Mouse (Mus musculus): ENCODE measurements around the gene Tgm6.

The Tgm6 gene

DNA sequence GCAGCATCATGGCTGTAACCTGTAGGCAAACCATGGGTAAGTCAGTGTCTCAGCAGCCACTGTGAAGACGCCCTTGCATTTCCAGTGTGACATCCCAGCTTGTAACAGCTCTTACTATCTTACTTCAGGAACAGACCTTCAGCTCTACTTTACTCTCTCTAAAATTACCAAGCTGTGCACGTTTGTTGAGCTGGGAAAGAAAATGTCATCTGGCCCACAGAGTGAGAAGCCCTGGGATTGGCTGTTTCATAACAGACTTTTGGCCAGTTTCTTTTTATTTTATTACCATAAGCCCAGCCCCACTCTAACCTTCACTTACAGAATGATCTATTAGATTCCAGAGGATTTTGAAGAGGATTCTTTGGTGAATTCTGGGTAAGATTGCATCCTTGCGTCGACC, at the start of gene Tgm6:
Tgm6 (plus strand) TSS at position 301 of the 400 bp plus-strand sequence.
- DNase-seq (ENCODE audit: low read depth, low spot score), result no peak

DNA sequence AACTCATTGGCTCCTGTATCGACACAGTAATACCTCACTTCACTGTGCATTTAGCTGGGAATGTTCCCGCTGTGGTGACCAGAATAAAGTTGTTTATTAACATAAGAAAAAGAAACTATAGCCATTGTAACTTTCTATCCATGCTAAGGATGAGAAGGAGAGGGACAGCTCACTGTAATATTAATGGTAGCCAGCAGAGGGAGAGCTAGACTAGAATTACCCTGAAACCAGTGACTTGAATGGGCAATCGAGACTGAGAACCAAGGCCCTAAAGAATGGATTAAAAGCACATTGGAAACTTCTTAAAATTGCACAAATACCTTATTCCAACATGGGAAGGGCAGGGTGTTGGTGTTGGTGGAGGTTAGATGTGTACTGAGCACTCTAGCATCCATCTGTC, 44.0 kb upstream of the Tgm6 start:
- peak; percentile 58 for DNase-seq (ENCODE audit: low read depth, low spot score)

DNA sequence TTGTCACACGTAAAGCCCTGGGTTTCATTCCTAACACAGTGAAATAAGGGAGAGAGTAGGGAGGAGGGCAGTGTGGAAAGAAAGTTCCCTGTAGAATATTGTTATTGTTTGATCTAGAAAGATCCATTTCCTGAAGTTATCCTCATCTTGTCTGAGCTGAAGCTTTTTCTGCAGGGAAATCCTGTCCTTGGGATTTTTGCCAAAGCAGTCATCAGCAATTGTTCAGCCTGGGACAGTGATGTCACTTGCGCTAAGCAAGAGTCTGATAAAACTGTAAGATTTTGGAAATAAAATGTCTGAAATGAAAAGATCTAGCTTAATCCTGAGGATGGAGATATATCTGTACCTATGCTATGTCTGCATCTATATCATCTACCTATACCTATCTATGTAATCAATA, 41.8 kb upstream of the Tgm6 start:
- DNase-seq (ENCODE audit: low read depth, low spot score), result no peak

DNA sequence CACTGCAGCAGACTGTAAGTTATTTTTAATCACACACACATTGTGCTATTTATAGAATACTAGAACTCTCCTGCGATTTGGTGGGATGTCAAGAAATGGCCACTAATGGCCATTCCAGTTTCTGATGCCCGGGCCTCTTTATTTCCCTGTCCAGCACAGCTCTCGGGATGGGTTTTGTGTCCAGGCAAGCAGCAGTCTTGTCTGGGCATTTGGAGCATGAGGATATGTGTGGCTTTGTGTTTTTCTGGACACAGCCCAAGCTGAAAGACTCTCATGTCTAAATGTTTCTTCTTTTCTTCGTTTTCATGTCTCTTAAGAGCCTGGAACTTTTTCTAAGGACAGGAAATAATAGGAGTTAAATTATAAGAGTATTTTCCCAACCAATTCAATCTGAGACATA, 588 bp downstream of the Tgm6 start:
- DNase-seq (ENCODE audit: low read depth, low spot score), result no peak

DNA sequence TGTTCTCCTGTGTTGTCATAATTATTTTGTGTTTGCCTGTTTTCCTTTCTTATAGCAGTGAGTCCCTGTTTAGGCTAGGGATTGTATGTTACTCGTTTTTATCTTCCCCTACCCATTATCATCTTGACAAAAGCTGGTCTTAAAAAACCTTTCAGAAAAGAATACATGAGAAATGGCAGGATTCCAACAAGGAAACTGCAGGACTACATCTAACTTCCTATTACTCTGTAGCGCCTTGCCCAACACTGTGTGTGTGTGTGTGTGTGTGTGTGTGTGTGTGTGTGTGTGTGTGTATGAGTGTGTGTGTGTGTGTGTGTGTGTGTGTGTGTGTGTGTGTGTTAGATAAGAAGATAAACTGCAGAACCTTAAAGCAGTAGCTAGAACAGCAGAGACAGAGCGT, 1.2 kb downstream of the Tgm6 start:
- DNase-seq (ENCODE audit: low read depth, low spot score), result no peak

DNA sequence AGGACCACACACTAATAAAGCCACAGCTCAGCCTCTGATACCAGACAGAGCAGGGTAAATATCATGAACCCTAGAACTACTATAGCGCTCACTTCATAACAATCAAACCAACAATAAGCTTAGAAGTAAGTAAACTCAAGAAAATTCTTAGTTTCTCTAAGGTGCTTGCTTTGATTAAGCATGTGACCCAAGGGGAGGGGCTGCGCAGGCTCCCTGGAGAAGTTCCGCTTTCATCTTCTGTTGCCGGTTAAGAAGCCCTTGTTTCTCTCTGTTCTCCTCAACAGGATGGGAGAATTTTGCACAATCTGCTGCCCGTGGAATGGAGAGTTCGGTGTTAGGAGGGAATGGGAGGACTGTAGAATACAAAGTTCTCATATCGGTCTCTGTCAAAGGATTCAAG, 6.4 kb downstream of the Tgm6 start:
- no peak for DNase-seq (ENCODE audit: low read depth, low spot score)

DNA sequence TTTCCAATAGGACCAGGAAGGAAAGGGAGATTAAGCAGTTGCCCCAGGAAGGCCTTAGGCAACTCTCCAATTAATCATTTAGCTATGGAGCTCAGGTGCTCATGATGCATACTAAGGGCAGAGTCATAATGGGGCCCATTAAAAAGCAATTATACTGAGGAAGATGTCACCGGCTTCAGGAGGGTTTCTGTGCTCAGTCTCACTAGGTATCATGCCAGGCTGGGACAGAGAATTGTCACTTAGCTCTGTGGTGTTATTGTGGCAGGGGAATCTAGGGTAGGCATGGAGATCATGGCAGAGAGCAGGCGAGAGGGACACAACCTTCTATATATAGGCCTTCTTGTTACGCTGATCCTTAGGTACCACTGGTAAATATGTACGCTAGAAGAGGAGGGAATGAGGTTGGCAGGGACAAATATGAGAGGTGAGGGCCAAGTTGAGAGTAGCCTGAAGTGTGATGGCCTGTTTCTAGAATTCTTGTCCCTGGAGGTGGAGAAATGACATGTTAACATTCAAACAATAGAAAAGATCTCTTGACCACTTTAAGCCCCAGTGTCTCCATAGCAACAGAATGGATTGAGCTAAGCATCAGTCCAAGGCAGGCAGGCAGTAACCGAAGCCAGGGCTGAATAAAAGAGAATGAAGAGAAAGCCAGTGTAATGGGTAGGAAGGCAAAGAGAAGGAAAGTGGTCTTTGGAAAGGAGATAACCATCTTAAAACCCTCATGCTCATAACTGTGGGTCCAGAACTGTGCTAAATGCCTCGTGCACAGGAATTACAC, 13.3 kb downstream of the Tgm6 start:
- DNase-seq (ENCODE audit: low read depth, low spot score), result no peak

DNA sequence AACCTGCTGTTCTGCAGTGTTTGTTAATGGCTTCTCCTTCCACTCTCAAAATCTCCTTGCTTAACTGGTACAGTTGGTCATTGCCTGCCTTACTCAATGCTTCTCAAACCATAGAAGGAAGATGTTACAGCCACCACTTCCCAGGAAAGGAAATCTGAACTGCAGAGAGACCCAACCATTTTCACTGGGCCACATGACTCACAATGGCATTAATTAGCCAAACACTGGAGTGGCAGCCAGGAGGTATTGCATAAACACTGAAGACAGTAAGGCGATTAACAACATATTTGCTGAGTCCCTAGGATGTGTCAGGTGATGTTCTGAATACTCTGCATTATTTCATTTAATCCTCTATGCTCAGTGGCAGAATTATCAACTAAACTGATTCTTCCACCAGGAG, 13.9 kb downstream of the Tgm6 start:
- DNase-seq (ENCODE audit: low read depth, low spot score), result no peak

DNA sequence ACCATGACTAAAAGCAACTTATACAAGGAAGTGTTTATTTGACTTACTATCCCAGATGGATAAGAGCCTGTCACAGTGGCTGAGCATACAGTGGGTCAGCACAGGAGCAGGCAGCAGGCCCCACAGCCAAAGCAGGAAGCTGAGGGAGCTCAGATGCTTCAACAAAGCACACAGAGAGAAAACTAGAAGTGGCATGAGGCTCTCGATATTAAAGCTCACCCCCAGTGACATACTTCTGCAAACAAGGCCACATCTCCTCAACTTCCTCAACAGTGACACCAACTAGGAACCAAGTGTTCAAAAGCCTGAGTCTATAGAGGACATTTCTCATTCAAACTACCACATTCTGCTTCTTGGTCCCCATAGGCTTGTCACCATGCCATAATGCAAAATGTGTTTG, 17.5 kb downstream of the Tgm6 start:
- DNase-seq (ENCODE audit: low read depth, low spot score), result no peak

DNA sequence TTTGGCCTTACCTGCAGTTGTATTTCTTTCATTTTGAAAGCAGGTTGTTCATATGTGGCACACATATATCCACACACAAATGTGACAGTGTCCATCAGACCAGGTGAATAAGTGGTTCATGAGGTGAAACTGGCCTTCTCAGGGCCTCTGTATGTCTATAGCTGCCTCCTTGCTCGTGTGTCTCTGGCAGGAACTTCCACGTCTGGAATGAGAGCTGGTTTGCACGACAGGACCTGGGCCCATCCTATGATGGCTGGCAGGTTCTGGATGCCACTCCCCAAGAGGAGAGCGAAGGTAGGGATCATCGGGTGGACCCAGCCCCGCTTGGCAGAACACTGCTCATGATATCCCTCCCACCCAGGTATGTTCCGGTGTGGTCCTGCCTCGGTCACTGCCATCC, 30.8 kb downstream of the Tgm6 start:
- DNase-seq (ENCODE audit: low read depth, low spot score), result no peak

DNA sequence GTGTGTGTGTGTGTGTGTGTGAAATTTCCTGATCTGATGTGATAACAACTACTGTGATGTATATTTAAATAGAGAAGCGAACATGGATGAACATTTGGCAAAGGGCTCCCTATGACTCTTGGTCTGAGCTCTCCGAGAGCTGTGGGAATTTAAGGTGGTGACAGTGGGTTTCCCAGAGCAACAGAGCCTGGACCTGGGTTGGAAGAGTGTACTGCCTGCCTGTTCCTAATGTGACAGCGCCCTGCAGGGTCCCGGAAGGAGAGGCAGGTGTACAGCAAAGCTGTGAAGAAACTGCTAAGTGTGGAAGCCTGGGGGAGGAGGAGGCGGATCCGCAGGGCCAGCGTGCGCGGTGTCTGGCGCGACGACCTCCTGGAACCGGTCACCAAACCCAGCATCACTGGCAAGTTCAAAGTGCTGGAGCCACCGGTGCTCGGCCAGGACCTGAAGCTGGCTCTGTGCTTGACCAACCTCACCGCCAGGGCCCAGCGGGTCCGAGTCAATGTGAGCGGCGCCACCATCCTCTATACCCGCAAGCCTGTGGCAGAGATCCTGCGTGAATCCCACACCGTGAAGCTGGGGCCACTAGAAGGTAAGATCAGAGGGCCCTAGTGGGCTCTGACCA, 32.6 kb downstream of the Tgm6 start:
- peak; percentile 37 for DNase-seq (ENCODE audit: low read depth, low spot score)

DNA sequence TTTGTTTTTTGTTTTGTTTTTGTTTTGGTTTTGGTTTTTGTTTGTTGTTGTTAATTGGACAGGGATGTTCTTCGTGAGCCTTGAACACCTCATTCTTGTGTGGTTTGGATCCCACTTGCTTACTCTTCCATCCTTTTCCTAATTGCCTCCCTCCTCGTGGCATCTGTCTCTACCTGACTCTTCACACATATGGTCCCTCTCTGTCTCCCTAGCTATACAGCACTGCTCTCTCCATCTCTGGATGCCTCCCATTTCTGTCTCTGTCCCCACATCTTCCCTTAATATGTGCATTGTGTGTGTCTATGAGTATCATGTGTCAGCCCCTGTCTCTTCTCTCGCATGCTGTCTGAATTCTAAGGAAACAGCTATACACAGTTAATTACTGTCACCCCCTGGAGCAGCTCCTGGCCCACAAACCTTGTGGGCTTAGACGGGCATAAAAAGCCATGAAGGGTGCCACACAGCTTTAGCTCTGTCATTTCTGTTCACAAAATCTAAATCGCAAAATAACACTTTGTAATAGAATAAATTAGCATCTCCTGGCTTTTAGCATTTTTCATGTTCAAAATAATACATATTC, 34.0 kb downstream of the Tgm6 start:
- no peak for DNase-seq (ENCODE audit: low read depth, low spot score)

DNA sequence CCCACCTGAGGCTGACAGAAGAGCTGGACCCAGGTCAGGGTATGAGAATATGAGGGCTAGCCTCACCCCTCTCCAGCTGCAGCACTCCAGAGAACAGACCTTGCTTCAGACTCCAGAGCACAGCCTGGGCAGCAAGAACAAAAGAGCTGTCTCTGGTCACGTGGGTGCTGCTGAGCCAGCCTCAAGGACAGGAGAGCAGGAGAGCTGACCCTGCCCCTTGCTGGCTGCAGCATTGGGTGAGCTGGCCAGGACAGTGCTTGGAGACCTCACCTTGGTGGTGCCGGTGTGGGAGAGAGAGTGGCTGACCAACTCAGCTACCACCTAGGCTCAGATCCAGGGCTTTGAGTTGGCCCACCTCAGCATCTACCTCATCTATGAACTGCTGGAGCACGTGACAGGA, 43.0 kb downstream of the Tgm6 start:
- no peak for DNase-seq (ENCODE audit: low read depth, low spot score)

DNA sequence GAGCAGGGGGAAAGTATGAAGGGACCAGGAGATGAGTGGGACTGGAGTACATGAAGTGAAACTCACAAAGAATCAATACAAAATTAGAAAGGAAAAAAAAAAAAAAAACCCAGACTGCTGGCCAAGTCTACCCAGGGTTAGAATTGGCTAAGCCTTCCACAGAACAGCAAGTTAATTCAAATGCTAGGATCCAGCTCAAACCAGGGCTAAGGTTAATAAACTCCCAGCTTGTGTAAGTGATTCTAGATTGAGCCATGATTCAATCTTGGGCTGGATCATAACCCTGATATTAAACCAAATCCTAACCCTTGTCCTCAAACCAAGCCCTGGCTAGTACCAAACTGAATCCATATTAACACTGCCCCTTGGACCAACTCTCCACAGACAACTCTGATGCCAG, 43.6 kb downstream of the Tgm6 start:
- DNase-seq (ENCODE audit: low read depth, low spot score), result no peak

DNA sequence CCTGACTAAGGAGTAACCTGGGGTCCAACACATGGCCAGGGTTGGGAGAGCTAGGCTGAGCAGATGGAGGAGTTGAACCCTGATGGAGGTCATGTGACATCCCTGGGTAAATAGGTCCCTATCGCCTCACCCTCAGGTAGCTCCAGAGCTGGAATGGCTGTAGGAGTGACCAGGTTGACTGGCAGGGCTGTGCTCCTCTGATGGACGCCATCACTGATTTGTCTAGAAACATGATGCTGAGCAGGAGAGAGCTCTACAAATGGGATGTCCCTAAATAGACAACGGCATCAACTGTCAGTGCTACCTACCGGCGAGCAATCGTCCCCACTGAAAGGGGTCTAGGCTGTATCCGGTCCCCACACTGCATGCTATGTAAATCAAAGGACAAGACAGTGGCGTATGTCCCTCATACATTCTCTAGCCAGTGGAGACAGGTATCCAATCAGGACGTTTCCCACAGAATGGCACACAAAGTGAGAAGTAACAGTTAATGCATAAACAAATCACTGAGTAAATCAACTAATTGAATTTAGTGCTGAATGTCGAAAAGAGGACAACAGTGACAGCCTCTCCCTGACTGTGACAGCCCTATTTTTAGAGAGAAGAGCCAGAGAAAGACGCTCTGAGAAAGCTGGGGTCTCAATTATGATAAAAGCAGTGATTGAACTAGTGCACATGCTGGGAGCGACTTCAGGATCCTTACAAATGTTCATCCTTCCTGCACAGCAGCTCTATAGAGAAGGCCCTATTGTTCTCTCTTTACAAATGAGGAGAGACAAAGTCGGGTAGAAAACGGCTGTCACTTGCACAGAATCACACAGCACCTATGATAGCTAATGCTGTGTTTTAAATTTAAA, 45.2 kb downstream of the Tgm6 start:
- DNase-seq (ENCODE audit: low read depth, low spot score), result no peak

DNA sequence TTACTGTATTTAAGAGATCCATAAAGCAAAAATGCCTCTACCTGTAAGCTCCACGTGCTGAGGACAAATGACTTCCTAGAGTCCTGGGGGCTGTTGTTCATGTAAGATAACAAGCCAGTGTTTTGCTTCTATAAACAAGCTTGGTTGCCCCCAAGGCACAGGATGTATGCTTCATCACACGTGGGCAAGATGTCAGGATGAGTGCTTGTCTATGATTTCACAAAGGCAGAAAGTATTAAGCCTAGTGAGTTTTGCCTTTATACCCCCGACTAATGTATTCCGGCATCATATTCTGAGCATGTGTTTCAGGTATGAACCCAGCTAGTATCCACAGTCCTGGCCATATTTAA, 45.8 kb downstream of the Tgm6 start:
- DNase-seq (ENCODE audit: low read depth, low spot score), result no peak

DNA sequence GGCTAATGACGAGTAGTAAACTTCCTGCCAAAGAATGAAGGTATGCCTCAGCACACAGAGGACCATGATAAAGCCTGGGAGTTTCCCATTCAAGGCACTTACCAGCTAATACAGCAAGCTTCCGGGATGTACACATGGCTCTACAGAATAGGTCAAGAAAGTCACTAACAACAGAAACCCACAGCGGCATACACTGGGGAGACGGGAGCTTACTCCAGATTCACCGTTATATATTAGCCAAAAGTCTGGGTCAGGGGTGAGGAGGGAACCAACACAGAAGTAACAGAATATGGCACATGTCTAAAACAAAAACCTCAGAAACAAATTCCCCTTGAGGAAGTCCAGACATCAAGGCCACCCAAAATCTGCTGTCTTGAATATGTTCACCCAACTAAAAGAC, 50.5 kb downstream of the Tgm6 start:
- DNase-seq (ENCODE audit: low read depth, low spot score), result no peak

DNA sequence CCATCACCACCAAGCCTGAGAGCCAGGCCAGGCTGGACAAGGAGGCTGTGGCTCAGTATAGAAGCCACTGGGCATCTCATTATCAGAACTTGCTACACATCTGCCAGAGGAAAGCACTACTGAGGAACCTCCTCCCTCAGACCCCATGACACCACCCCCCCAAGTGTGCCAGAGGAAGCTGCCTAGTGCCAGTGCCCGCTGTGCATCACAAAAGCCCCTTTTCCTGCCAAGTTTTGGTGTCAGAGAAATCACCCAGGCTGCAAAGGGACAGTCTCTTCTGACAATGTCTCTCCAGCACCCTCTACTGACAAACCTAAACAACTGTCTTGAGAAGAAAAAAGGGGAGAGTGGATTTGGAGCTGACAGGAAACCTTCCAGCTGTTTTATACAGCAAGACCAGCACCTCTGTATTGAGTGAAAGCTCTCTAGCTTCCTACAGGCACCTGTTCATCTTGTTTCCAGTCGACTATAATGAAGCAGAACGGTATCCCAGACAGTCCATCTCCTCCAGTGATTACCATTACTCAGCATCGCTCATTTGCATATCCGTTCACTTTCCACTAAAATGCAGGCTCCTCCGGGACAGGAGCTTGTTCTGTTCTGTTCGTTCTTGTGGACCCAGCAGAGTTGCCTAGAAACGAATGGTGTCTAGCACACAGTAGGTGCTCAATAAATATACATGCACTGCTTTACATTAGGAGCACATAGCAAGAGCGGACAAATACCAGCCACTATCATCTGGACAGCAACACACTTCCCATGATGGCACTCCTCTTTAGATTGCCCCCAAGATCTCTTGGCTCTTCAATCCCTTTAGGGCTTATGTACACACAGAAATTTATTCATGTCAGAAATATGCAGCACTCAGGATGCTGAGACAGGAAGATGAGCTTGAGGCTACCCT, 54.3 kb downstream of the Tgm6 start:
- DNase-seq (ENCODE audit: low read depth, low spot score), result peak; percentile 68

DNA sequence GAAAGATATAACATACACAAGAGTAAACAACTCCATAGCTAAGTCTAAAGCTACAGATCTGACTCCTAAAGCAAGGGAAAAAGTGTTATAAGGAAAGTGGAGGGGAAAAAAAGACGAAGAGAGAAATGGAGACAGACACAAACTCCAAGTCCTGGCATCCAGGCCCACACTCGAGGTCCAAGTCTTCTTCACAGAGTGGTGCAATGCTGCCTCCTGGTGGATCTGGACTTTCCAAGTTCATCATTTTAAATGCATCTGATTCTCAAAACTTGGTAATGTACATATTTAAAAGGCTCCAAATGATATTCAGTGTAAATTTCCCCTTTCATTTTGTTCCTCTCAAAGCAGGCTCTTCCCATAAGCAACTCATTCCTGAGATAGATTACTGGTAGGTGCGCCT, 55.6 kb downstream of the Tgm6 start:
- DNase-seq (ENCODE audit: low read depth, low spot score), result peak; percentile 70

DNA sequence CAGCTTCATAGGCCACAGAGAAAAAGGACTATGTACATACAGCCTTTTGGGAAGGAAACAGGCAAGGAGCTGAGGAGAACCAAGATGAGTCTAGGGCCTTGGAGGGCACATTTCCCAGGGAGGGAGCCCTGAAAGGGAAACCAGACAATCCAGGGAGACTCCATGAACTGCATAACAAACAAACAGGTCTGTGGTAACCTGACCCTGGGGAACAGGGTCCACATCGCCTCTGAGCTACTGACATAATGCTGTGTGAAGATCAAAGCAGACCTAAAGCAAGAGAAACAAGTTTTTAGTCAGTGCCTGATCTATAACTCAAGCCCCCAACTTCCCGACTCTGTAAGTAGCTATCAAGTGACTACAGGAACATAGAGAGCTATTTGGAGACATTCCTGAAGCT, 59.5 kb downstream of the Tgm6 start:
- DNase-seq (ENCODE audit: low read depth, low spot score), result no peak

DNA sequence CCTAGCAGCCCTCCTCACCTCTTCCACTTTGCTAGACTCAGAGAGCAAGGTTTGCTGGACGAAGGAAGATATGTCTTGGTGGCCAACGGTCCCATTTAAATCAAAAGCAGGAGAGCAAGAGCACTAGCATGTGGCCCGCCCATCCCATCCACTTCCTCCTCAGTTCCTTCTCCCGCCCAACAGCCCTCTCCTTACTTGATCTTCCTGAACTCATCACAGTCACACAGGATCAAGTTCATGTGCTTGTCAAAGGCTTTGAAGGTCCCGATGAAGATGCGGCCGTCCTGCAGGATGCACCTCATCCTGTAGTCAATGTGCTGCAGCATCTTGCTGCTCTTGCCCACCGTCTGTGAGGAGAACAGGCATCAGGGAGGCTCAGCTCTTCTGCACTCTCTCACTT, 64.6 kb downstream of the Tgm6 start:
- DNase-seq (ENCODE audit: low read depth, low spot score), result peak; percentile 62

DNA sequence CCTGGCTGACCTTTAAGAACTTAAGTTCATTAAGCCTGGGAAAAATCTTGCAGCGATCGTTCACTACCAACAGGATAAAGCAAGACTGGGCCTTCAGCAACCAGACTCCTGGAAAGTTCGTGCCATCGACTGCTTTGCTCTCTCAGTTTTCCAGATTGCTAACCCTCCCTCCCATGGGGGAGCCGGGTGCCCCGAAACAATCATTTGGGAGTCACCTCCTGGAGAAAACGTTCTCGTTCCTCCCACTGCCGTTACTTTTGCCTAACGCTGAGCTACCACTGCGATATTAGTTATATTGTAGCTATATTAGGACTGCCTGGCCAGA, 66.1 kb downstream of the Tgm6 start:
- DNase-seq (ENCODE audit: low read depth, low spot score), result peak; percentile 11
